Mouse (Mus musculus): ENCODE data around the gene Drosha. TPM values are rescaled to one million over a fixed set of nuclear protein-coding genes. Genes with fewer than 3 reads are reported as not detected.

Drosha gene
- polyA plus RNA-seq, 1 experiment from 2014 or later: 82.0 TPM

DNA sequence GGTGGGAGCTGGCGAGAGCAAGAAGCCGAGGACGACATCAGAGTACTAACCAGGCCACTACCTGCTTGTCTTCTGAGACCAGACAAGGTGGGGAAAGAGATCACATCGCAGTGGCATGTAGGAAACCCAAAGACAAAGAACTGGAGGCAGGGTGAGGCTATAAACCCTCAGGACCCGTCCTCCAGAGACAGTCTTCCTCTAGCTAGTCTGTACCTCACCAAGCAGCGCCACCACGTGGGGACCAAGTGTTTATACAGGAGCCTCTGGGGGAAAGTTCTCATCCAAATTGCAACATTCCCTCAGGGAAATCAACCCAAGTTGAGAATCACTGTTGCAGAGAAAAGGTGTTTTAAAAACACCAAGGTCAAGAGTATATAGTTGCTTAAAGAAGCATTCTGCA lies 18.2 kb downstream of the Drosha start:
- Histone ChIP-seq H3K9me3 (no peaks in the 10 kb centered on the region), H3K27me3 (replicated peaks; ENCODE audit: low read depth, poor library complexity, severe bottlenecking) (no peaks in the 10 kb centered on the region), H3K36me3 (replicated peaks) (peaks cover 98% of the 10 kb centered on the region), H3K4me3 (no peak overlapping the region), H3K27ac (replicated peaks) (no peak overlapping the region), H3K4me1 (no peaks in the 10 kb centered on the region)
- 82% methylated on average over 7 of the region's 7 CpGs for whole genome bisulfite sequencing
- no peak for DNase-seq (ENCODE audit: low spot score)

DNA sequence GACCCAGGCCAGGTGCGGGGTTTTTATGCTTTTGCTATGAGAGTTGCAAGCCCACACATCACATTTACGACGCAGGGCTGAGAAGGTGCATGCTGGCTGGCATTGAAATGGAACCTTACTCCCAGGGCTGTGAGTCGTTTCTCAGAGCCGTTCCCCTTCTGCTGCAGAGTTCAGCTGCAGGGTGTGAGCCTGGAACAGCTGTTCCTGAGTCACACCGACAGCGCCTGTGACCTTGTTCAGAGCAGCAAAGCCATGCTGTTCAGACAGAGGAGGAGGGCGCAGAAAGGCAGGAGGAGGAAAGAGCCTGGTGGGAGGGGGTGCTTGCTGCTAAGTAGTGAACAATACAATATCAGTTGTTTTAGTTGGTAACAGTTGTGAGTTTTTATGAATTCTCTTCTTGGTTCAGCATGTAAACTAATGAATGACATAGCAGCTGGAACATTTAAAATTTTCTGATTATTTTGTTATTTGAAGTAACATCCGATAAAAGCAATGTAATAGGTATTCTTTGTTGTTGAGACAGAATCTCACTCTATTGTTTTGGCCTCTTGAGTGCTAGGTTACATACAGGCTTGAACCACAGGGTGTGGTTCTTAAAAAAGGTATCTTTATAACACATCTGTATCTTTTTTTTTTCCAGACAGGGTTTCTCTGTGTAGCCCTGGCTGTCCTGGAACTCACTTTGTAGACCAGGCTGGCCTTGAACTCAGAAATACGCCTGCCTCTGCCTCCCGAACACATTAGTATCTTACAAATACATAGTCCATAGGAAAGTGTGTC lies 23.8 kb downstream of the Drosha start:
- H3K36me3 ChIP-seq (replicated peaks): peaks cover 100% of the 10 kb centered on the region
- 90% methylated on average over 11 of the region's 11 CpGs for WGBS

DNA sequence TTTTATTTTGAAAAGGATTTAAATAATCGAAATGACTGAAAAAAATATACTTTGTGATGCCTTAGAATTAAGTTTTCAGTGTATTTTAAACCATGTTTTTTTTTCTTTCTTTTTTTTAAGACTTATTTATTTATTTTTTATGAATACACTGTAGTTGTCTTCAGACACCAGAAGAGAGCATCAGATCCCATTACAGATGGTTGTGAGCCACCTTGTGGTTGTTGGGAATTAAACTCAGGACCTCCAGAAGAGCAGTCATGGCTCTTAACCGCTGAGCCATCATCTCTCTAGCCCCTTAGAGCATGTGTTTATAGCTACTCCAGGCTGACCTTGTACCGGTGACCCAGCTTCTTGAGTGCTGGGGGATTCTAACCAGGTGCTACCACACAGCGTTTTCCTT lies 24.8 kb downstream of the Drosha start:
- Histone ChIP-seq H3K27me3 (replicated peaks; ENCODE audit: low read depth, poor library complexity, severe bottlenecking) (no peaks in the 10 kb centered on the region), H3K27ac (replicated peaks) (no peak overlapping the region), H3K36me3 (replicated peaks) (peaks cover 100% of the 10 kb centered on the region), H3K9me3 (no peaks in the 10 kb centered on the region), H3K4me3 (no peak overlapping the region), H3K4me1 (no peaks in the 10 kb centered on the region)
- no peak for DNase-seq (ENCODE audit: low spot score)
- WGBS: 88% methylated on average over 4 of the region's 4 CpGs

More for the DNA sequence above, 23.8 kb downstream of the Drosha start:
- Histone ChIP-seq H3K4me1 (no peaks in the 10 kb centered on the region), H3K9me3 (no peaks in the 10 kb centered on the region), H3K27ac (replicated peaks) (no peak overlapping the region), H3K27me3 (replicated peaks; ENCODE audit: low read depth, poor library complexity, severe bottlenecking) (no peaks in the 10 kb centered on the region), H3K4me3 (no peak overlapping the region)
- DNase-seq (ENCODE audit: low spot score): no peak

DNA sequence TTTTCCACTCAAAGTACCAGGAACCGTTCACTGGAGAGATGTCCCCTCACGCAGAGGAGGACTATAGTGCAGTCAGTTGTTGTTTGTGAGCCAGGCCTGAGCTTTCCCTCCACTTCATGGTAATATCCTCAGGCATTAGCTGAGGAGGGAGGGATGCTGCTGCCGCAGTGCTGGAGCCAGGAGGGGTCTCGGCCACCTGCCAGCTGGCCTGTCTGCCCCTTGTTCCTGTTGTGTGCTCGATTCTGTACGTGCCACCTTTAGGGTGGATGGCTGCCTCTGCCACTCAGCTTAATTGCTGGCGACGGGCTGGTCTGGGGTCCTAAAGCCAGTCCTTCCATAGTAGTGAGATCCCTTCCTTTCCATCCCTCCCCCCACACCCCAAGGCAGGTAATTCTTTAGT lies 28.9 kb downstream of the Drosha start:
- H3K36me3 ChIP-seq (replicated peaks): peaks cover 98% of the 10 kb centered on the region
- WGBS: 91% methylated on average over 8 of the region's 8 CpGs

DNA sequence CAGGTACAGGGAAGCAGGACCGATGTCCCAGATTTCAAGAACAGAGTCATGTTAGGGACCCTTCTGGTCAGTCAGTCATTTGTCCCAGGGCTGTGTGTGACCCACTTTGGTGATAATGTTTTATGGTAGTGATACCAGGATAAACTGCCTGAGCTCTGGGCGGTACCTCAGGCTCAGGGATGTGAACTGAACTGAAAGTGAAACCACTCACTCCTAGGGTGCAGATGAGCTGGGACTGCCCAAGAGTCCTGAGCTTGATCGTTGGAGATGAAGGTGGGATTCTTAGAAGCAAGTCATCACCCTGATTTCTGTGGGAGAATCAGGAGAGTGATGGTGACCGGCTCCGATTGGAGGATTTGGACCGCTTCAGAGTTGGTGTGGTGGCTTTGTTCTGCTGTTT lies 32.2 kb downstream of the Drosha start:
- Histone ChIP-seq H3K4me1 (no peaks in the 10 kb centered on the region), H3K27ac (replicated peaks) (no peak overlapping the region), H3K4me3 (no peak overlapping the region), H3K36me3 (replicated peaks) (peaks cover 98% of the 10 kb centered on the region), H3K27me3 (replicated peaks; ENCODE audit: low read depth, poor library complexity, severe bottlenecking) (no peaks in the 10 kb centered on the region), H3K9me3 (no peaks in the 10 kb centered on the region)
- 95% methylated on average over 6 of the region's 6 CpGs for WGBS
- DNase-seq (ENCODE audit: low spot score): no peak

More for the DNA sequence above, 28.9 kb downstream of the Drosha start:
- H3K4me3 ChIP-seq: no peak overlapping the region
- H3K4me1 ChIP-seq: no peaks in the 10 kb centered on the region
- no peak for DNase-seq (ENCODE audit: low spot score)
- H3K27ac ChIP-seq (replicated peaks): no peak overlapping the region
- no peaks in the 10 kb centered on the region for H3K9me3 ChIP-seq
- no peaks in the 10 kb centered on the region for H3K27me3 ChIP-seq (replicated peaks; ENCODE audit: low read depth, poor library complexity, severe bottlenecking)

DNA sequence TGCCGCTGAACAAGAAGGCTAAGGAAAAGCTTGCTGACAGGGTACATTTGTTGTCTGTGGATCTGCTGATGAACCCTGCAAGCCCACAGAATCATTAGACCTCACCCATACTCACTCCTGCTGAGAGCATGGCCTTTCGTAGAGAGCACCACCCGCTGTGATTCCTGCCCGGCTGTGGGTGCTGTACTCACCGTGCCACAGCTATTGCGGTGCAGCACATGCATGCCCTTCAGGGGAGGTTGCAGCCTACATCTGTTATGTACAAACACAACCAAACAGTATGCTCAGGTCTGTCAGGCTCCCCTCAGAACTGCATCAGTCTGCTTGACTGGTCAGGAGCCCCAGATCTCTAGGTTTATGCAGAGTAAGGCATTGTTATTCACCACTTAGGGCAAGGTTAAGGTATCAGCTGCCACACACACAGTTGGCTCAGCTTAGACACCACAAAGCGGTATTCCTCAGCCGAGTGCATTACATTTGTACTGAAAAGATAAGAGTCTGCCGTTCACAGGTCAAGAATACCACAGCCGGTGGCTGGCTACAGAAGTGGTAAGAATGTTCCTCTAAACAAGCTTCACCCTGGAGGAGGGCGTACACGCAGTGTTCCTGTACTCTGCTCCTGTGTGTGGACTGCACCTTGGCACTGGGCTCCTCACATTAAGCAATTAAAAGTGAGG lies 33.4 kb downstream of the Drosha start:
- Histone ChIP-seq H3K9me3 (no peaks in the 10 kb centered on the region), H3K27me3 (replicated peaks; ENCODE audit: low read depth, poor library complexity, severe bottlenecking) (no peaks in the 10 kb centered on the region), H3K4me1 (no peaks in the 10 kb centered on the region), H3K4me3 (no peak overlapping the region), H3K27ac (replicated peaks) (no peak overlapping the region), H3K36me3 (replicated peaks) (peaks cover 98% of the 10 kb centered on the region)
- WGBS: 94% methylated on average over 12 of the region's 12 CpGs
- no peak for DNase-seq (ENCODE audit: low spot score)

DNA sequence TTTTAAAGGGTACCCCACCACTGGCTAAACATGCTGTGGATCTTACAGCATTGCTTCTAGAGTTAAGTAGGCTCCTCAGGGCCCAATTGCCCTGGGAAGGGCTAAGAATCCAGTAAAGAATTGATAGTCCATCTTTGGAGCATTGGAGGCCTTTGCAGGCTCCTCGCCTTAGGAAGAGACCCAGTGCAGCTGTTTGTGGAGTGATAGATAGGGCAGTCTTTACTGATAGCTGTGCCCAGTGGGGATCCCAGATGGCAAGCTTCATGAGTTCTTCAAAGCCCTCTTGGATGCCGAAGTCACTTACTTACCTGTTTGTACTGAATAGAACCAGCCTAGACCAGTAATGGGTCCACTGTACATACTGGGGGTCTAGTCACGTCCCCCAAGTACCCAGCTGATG lies 34.0 kb downstream of the Drosha start:
- Histone ChIP-seq H3K4me1 (no peaks in the 10 kb centered on the region), H3K27me3 (replicated peaks; ENCODE audit: low read depth, poor library complexity, severe bottlenecking) (no peaks in the 10 kb centered on the region), H3K36me3 (replicated peaks) (peaks cover 98% of the 10 kb centered on the region)

DNA sequence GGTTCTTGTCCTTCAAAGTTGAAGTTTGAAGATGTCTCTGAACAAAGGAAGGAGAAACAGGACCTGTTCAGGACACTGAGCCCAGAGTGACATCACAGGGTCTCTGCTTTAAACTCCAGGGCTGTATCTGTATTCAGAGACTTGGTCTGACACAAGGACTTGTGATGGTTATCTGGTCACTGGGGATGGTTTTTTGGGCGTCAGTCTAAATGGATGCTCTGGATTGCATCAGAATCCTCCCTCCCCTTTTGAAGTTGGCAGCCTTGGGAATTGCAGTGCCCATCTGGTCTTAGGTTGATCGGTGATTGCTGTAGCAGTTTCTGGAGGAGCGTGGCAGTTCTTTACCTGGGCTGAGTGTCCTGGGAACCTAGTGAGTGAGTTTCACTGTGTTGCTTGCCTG lies 37.4 kb downstream of the Drosha start:
- 82% methylated on average over 3 of the region's 3 CpGs for WGBS
- no peak for DNase-seq (ENCODE audit: low spot score)
- no peaks in the 10 kb centered on the region for H3K9me3 ChIP-seq
- peaks cover 98% of the 10 kb centered on the region for H3K36me3 ChIP-seq (replicated peaks)
- H3K4me3 ChIP-seq: no peak overlapping the region
- no peak overlapping the region for H3K27ac ChIP-seq (replicated peaks)
- H3K4me1 ChIP-seq: no peaks in the 10 kb centered on the region
- H3K27me3 ChIP-seq (replicated peaks; ENCODE audit: low read depth, poor library complexity, severe bottlenecking): no peaks in the 10 kb centered on the region

More for the DNA sequence above, 34.0 kb downstream of the Drosha start:
- Histone ChIP-seq H3K9me3 (no peaks in the 10 kb centered on the region), H3K4me3 (no peak overlapping the region), H3K27ac (replicated peaks) (no peak overlapping the region)
- 92% methylated on average over 3 of the region's 3 CpGs for WGBS
- DNase-seq (ENCODE audit: low spot score): no peak

DNA sequence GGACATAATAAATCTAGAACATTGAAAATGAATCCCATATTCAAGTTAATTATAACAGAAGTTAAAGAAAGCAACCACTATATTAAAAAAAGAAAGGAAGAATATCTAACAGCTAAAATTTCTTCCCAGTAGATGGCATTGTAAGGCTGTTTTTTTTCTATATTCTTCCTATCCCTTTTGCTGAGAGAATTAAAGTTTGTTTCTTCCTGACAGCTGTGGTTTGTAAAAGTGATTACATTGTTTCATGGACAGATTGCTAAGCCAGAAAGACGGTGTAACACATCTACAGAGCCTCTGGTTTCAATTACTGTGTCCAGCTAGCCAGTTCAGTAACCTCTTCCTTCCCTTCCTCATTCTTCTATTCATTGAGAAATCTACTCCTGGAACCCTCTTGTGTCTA lies 39.1 kb downstream of the Drosha start:
- 58% methylated on average over 1 of the region's 1 CpGs for WGBS
- DNase-seq (ENCODE audit: low spot score): no peak
- H3K27ac ChIP-seq (replicated peaks): no peak overlapping the region
- peaks cover 100% of the 10 kb centered on the region for H3K36me3 ChIP-seq (replicated peaks)
- H3K4me1 ChIP-seq: no peaks in the 10 kb centered on the region
- H3K9me3 ChIP-seq: no peaks in the 10 kb centered on the region
- no peaks in the 10 kb centered on the region for H3K27me3 ChIP-seq (replicated peaks; ENCODE audit: low read depth, poor library complexity, severe bottlenecking)
- no peak overlapping the region for H3K4me3 ChIP-seq

DNA sequence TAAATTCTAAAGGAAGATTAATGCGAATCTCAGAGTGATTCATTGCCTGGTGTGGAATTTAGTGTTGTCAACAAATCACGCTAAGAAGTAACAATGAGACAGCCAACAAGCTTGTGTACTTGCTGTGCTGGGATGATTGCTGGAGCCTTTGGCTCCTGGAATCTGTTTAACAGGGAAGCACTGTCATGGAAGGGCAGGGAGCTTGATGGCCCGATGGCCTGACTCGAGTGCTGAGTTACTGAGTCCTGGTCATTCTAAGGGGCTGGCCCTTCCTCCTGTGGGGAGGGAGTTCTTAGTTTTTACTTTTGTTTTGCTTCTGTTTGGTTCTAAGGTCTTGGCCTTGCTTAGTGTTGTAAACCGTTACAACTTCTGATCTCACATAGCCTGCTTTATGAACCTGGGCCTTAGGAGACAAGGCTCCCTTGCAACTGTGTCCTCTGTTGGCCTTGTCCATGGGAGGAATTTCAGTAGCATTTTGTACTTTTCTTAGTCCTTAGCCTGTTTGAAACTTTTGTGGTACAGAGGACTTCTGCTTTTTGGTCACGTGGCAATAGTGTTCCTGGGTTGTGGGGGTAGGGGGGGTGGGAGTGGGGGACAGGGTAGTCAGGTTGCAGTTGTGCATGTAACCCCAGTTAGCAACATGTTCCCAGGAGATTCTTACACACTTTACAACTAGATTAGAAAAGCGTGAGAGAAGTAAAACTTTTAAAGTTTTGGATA lies 41.1 kb downstream of the Drosha start:
- Histone ChIP-seq H3K27ac (replicated peaks) (no peak overlapping the region), H3K9me3 (no peaks in the 10 kb centered on the region), H3K27me3 (replicated peaks; ENCODE audit: low read depth, poor library complexity, severe bottlenecking) (no peaks in the 10 kb centered on the region), H3K4me3 (no peak overlapping the region), H3K36me3 (replicated peaks) (peaks cover 99% of the 10 kb centered on the region), H3K4me1 (no peaks in the 10 kb centered on the region)
- 95% methylated on average over 7 of the region's 7 CpGs for WGBS
- DNase-seq (ENCODE audit: low spot score): no peak

DNA sequence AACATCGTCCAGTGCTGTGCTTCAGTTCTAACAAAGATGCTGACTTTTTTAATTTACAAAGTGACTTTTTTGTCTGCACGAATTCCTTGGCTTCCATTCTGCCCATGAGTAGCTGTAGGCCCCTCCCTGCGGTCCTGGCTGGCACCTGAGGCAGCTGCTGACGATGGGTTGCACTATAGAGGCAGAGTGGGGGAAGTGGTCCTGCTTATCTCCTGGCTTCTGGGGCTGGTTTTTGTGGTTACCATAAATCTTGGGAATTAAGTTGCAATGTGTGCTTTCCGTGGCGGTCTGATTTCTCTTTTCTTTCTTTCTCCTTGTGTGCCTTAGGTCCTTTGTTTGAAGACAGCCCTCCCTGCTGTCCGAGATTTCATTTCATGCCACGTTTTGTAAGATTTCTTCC lies 42.7 kb downstream of the Drosha start:
- 86% methylated on average over 8 of the region's 8 CpGs for WGBS
- H3K4me3 ChIP-seq: no peak overlapping the region
- no peak for DNase-seq (ENCODE audit: low spot score)
- H3K9me3 ChIP-seq: no peaks in the 10 kb centered on the region
- H3K27me3 ChIP-seq (replicated peaks; ENCODE audit: low read depth, poor library complexity, severe bottlenecking): no peaks in the 10 kb centered on the region
- H3K27ac ChIP-seq (replicated peaks): no peak overlapping the region
- H3K4me1 ChIP-seq: no peaks in the 10 kb centered on the region
- H3K36me3 ChIP-seq (replicated peaks): peaks cover 95% of the 10 kb centered on the region

DNA sequence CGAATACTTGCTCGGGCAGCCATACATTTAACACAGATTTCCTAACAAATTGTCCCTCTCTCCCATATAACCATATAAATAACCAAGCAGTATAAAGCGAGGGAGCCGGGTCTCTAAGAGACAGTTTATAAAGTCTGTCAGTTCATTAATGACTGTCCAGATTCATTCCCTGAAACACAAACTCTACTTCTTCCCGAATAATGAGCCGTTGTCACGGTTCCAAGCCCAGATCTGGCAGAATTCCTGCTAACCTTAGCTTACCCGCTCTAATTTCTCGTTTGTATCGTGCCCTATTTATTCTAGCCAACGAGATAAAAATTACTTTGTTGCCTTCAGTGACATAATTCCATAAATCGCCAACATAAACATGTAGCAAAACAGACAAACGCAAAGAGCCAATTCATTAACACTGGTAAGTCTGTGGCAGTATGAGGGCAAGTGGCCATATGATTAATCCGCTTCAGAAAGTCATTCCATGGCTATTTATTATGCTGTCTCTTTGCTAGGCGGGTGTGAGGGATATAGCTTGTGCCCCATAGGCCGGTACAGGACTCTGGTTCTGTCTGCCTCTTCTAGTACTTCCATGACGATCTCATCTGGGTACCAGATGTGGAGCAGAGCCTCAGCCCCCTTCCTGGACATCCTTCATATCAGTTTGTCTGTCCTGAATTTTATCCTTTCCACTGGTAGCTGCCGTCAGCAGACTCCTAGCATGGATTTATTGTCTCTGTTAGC lies 51.0 kb downstream of the Drosha start:
- DNase-seq (ENCODE audit: low spot score): no peak
- Histone ChIP-seq H3K4me3 (no peak overlapping the region), H3K27ac (replicated peaks) (no peak overlapping the region), H3K36me3 (replicated peaks) (peaks cover 88% of the 10 kb centered on the region), H3K4me1 (no peaks in the 10 kb centered on the region), H3K9me3 (no peaks in the 10 kb centered on the region), H3K27me3 (replicated peaks; ENCODE audit: low read depth, poor library complexity, severe bottlenecking) (no peaks in the 10 kb centered on the region)
- 90% methylated on average over 18 of the region's 18 CpGs for WGBS

Measured in embryonic facial prominence, embryonic 10.5 days (tissue).